Mouse (Mus musculus) ES-Bruce4 (cell line): ENCODE results near the gene Atxn2.

Experiments used
- CTCF ChIP-seq: IDR thresholded peaks from one replicate; pipeline ENCODE4 v1.8.1; 2011; ENCODE audit warnings: low read depth, low read length
- EP300 ChIP-seq: IDR thresholded peaks from 2 replicates; pipeline ENCODE4 v1.6.1; 2011; ENCODE audit warnings: low read depth, low read length; ENCODE audit not compliant: insufficient read depth
- POLR2A ChIP-seq: IDR thresholded peaks from one replicate; pipeline ENCODE4 v1.8.1; 2011; ENCODE audit warnings: low read length; ENCODE audit not compliant: insufficient read depth

DNA sequence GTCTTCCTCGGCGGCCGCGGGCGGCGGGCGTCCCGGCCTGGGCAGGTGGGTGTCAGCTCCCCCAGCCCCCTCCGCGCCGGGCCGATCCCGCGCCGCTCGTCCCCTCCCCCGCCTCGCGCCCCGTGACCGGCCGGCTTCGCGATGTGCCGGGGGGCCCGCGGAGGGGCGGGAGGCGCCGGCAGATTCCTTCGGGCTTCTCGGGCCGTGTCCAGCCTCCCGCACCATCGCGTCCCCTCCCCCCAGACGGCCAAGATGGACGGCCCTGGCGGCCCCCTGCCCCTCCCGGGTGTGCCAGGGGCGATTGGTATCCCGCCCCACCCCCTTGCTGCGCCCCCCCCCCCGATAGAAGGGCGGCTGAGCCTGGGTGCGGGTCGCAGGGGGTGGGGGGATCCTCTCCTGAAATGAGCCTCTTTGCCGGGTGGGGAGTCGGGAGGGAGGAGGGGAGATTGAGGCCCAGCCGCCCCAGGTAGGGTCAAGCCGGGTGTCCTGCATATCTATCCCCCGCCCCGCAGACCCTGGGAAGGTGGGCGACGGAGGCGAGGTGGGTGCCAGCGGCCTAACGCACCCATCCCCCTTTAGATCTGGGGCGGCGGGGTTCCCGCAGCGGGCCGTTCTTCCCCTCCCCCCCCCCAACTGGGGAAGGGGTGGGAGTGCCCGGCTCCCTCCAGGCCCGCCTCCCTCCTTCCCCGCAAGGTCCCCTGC, 1.2 kb downstream of the Atxn2 start:
- TF ChIP-seq CTCF (no peak), POLR2A (no peak), EP300 (no peak)
